Mouse (Mus musculus): ENCODE data around the gene Fam45a. TPM values are rescaled to one million over a fixed set of nuclear protein-coding genes. Genes with fewer than 3 reads are reported as not detected.

Fam45a gene
- polyA plus RNA-seq, 1 experiment from 2014 or later: 46.0 TPM

- H3K9ac ChIP-seq (ENCODE audit: low read depth, low read length): no peak overlapping the region
- H3K36me3 ChIP-seq (ENCODE audit: control insufficient read depth, insufficient read depth, low read length): no peaks in the 10 kb centered on the region
- H3K27me3 ChIP-seq (ENCODE audit: control insufficient read depth, insufficient read depth, low read length): no peaks in the 10 kb centered on the region
- no peak overlapping the region for H3K27ac ChIP-seq (ENCODE audit: low read depth, low read length)
- H3K9me3 ChIP-seq (ENCODE audit: control insufficient read depth, low read length): no peaks in the 10 kb centered on the region
- no peak overlapping the region for H3K4me3 ChIP-seq (ENCODE audit: low read depth, low read length)
- H3K4me2 ChIP-seq (replicated peaks; ENCODE audit: low read depth, low read length): no peak overlapping the region
- H3K4me1 ChIP-seq (replicated peaks; ENCODE audit: control insufficient read depth, insufficient read depth, low read length): 0 out of 2 replicates have a peak, but pooled peaks cover 2% of the 10 kb centered on the region
- ATAC-seq (ENCODE audit: low FRiP score) (no peak), DNase-seq (ENCODE audit: low spot score) (no peak)
- WGBS: 62% methylated on average over 1 of the region's 1 CpGs
Measured at GRCm38 (mm10) chr19:60872272-60872671, 60.9 kb downstream of the Fam45a start.

- Histone ChIP-seq H3K27ac (ENCODE audit: low read depth, low read length) (no peak overlapping the region), H3K9ac (ENCODE audit: low read depth, low read length) (no peak overlapping the region; the same call in 1 of the 2 replicates)
Measured at GRCm38 (mm10) chr19:60873501-60873900, 62.1 kb downstream of the Fam45a start.

GRCm38 (mm10) chr19:60874064-60874694, 62.8 kb downstream of the Fam45a start, which contains the start of gene Prdx3:
Gene Prdx3 (minus strand): TSS chr19:60874556.
- under 1% methylated on average over 28 of the region's 28 CpGs for WGBS
- peak; percentile 99 for ATAC-seq (ENCODE audit: low FRiP score)
- H3K36me3 ChIP-seq (ENCODE audit: control insufficient read depth, insufficient read depth, low read length): no peaks in the 10 kb centered on the region
- peak within 1 kb of the TSS; percentile 51 for H3K4me3 ChIP-seq (ENCODE audit: low read depth, low read length)
- peak; percentile 97 for DNase-seq (ENCODE audit: low spot score)
- H3K9me3 ChIP-seq (ENCODE audit: control insufficient read depth, low read length): no peaks in the 10 kb centered on the region
- H3K4me1 ChIP-seq (replicated peaks; ENCODE audit: control insufficient read depth, insufficient read depth, low read length): 0 out of 2 replicates have a peak, but pooled peaks cover 2% of the 10 kb centered on the region
- no peaks in the 10 kb centered on the region for H3K27me3 ChIP-seq (ENCODE audit: control insufficient read depth, insufficient read depth, low read length)
- peak within 1 kb of the TSS; percentile 63 for H3K4me2 ChIP-seq (replicated peaks; ENCODE audit: low read depth, low read length)
- peak within 1 kb of the TSS; percentile 37; the same call in 1 of the 2 replicates for H3K27ac ChIP-seq (ENCODE audit: low read depth, low read length)
- H3K9ac ChIP-seq (ENCODE audit: low read depth, low read length): peak within 1 kb of the TSS; percentile 69

More at GRCm38 (mm10) chr19:60873501-60873900, 62.1 kb downstream of the Fam45a start:
- no peaks in the 10 kb centered on the region for H3K9me3 ChIP-seq (ENCODE audit: control insufficient read depth, low read length)
- H3K4me1 ChIP-seq (replicated peaks; ENCODE audit: control insufficient read depth, insufficient read depth, low read length): 0 out of 2 replicates have a peak, but pooled peaks cover 2% of the 10 kb centered on the region
- H3K27me3 ChIP-seq (ENCODE audit: control insufficient read depth, insufficient read depth, low read length): no peaks in the 10 kb centered on the region
- WGBS: 42% methylated on average over 4 of the region's 4 CpGs
- H3K36me3 ChIP-seq (ENCODE audit: control insufficient read depth, insufficient read depth, low read length): no peaks in the 10 kb centered on the region
- H3K4me3 ChIP-seq (ENCODE audit: low read depth, low read length): peak overlapping the region; percentile 51
- H3K4me2 ChIP-seq (replicated peaks; ENCODE audit: low read depth, low read length): peak overlapping the region; percentile 63
- ATAC-seq (ENCODE audit: low FRiP score) (no peak), DNase-seq (ENCODE audit: low spot score) (no peak)

- no peak for ATAC-seq (ENCODE audit: low FRiP score)
- Histone ChIP-seq H3K4me3 (ENCODE audit: low read depth, low read length) (no peak overlapping the region), H3K27me3 (ENCODE audit: control insufficient read depth, insufficient read depth, low read length) (no peaks in the 10 kb centered on the region), H3K9me3 (ENCODE audit: control insufficient read depth, low read length) (no peaks in the 10 kb centered on the region), H3K9ac (ENCODE audit: low read depth, low read length) (no peak overlapping the region), H3K4me1 (replicated peaks; ENCODE audit: control insufficient read depth, insufficient read depth, low read length) (no peaks in the 10 kb centered on the region), H3K4me2 (replicated peaks; ENCODE audit: low read depth, low read length) (no peak overlapping the region), H3K36me3 (ENCODE audit: control insufficient read depth, insufficient read depth, low read length) (no peaks in the 10 kb centered on the region), H3K27ac (ENCODE audit: low read depth, low read length) (no peak overlapping the region)
- 11% methylated on average over 3 of the region's 3 CpGs for WGBS
- no peak for DNase-seq (ENCODE audit: low spot score)
Measured at GRCm38 (mm10) chr19:60883129-60883528, 71.7 kb downstream of the Fam45a start.

Other genes starting within 250 kb of the Fam45a start
- 30.9 and 35.0 TPM in 2 replicates for gene Cacul1, start 230.6 kb upstream of the Fam45a start, polyA plus RNA-seq (2014; fragmentation: Nextera tagmentation; extraction: Ambion mirVana)
- 3.8 and 5.4 TPM in 2 replicates for gene Nanos1, start 55.6 kb upstream of the Fam45a start, polyA plus RNA-seq (2014; fragmentation: Nextera tagmentation; extraction: Ambion mirVana)
- gene Eif3a, start 20.9 kb upstream of the Fam45a start, polyA plus RNA-seq (2014; fragmentation: Nextera tagmentation; extraction: Ambion mirVana): 169 and 184 TPM in 2 replicates
- 14.6 and 15.4 TPM in 2 replicates for gene Sfxn4, start 49.9 kb downstream of the Fam45a start, polyA plus RNA-seq (2014; fragmentation: Nextera tagmentation; extraction: Ambion mirVana)
- gene Prdx3, start 63.0 kb downstream of the Fam45a start, polyA plus RNA-seq (2014; fragmentation: Nextera tagmentation; extraction: Ambion mirVana): 119 and 121 TPM in 2 replicates
- gene Grk5, start 78.2 kb downstream of the Fam45a start, polyA plus RNA-seq (2014; fragmentation: Nextera tagmentation; extraction: Ambion mirVana): 3.0 and 3.7 TPM in 2 replicates

Measured in hindbrain, embryonic 11.5 days (tissue).